Mouse (Mus musculus) liver, embryonic 14.5 days (tissue): ENCODE results near the gene Aldh5a1. TPM values are rescaled to one million over a fixed set of nuclear protein-coding genes. Genes with fewer than 3 reads are reported as not detected.

Source experiments
- ATAC-seq: fragments of 200-750 bp; cut with Nextera tagmentation; 2 replicates; pipeline ENCODE4 v1.8.0; 2017; ENCODE audit warnings: moderate number of reproducible peaks, mild to moderate bottlenecking, moderate library complexity; ENCODE audit not compliant: insufficient read depth
- DNase-seq, 3 experiments: peaks; one replicate each; pipeline ENCODE4 v3.0.0-alpha.2; 2012 to 2013; ENCODE audit warnings: low read depth in 3 of 3, low spot score in 3 of 3
- H3K27ac ChIP-seq: fragments of 300-500 bp; sonication (generic); 2 replicates; pipeline ENCODE4 v1.5.1; 2014; ENCODE audit warnings: moderate library complexity, mild to moderate bottlenecking, control low read depth, inconsistent platforms
- H3K27me3 ChIP-seq: fragments of 300-500 bp; sonication (generic); 2 replicates; pipeline ENCODE4 v1.6.1; 2014; ENCODE audit warnings: mild to moderate bottlenecking, low read length, moderate library complexity; ENCODE audit not compliant: control insufficient read depth, insufficient read depth
- H3K36me3 ChIP-seq: fragments of 300-500 bp; sonication (generic); replicated peaks from 2 replicates; pipeline ENCODE4 v1.6.1; 2014; ENCODE audit warnings: low read depth; ENCODE audit not compliant: control insufficient read depth, insufficient read depth
- H3K4me1 ChIP-seq, 2 experiments: fragments of 200-500 bp in 1 of 2; fragments of 300-500 bp in 1 of 2; sonication (generic) in 1 of 2; replicated peaks; 2 replicates each; pipeline ENCODE4 v1.6.1; 2012 to 2014; ENCODE audit warnings: antibody characterized with exemption in 1 of 2, inconsistent platforms in 1 of 2, low read length in 1 of 2; ENCODE audit not compliant: control insufficient read depth in 2 of 2, insufficient read depth in 2 of 2
- H3K4me2 ChIP-seq: fragments of 300-500 bp; sonication (generic); 2 replicates; pipeline ENCODE4 v1.6.1; 2014; ENCODE audit warnings: low read depth, mild to moderate bottlenecking, control low read depth, moderate library complexity
- H3K4me3 ChIP-seq, 2 experiments: fragments of 200-500 bp in 1 of 2; fragments of 300-500 bp in 1 of 2; sonication (generic) in 1 of 2; 2 replicates each; pipeline ENCODE4 v1.5.1; 2012 to 2014; ENCODE audit warnings: low read depth in 2 of 2, low read length in 2 of 2, mild to moderate bottlenecking in 2 of 2, control low read depth in 1 of 2, inconsistent platforms in 1 of 2, moderate library complexity in 1 of 2; ENCODE audit not compliant: insufficient read depth in 1 of 2
- H3K9ac ChIP-seq: fragments of 300-500 bp; sonication (generic); replicated peaks from 2 replicates; pipeline ENCODE4 v1.6.1; 2014; ENCODE audit warnings: mild to moderate bottlenecking, control low read depth, moderate library complexity
- H3K9me3 ChIP-seq: fragments of 300-500 bp; sonication (generic); 2 replicates; pipeline ENCODE4 v1.6.1; 2016; ENCODE audit warnings: low read length, mixed read lengths; ENCODE audit not compliant: control insufficient read depth
- CTCF ChIP-seq: IDR thresholded peaks from 2 replicates; pipeline ENCODE4 v1.5.1; 2016; ENCODE audit warnings: antibody characterized with exemption, low read depth, control low read depth
- EP300 ChIP-seq: IDR thresholded peaks from 2 replicates; pipeline ENCODE4 v1.6.1; 2016; ENCODE audit warnings: antibody characterized with exemption, low read depth
- WGBS: fragments of 180-500 bp; shearing (Covaris S2); extraction: QIAGEN DNeasy Blood & Tissue Kit; methylation state at CpG from one replicate; pipeline ENCODE4 v1.1.7; 2014; ENCODE audit not compliant: insufficient replicate concordance; 5-methylcytosine and 5-hydroxymethylcytosine counted together
- polyA plus RNA-seq, 2 experiments: library from polyadenylated mRNA; depleted of rRNA in 1 of 2; stranded (reverse) in 1 of 2; unstranded in 1 of 2; fragments of >200 nt; fragmentation: Nextera tagmentation in 1 of 2; extraction: Ambion mirVana in 1 of 2; gene quantifications; 2 replicates each; pipeline versions ENCODE4 v1.2.1 to v1.2.3; 2012 to 2014

Aldh5a1 gene
- polyA plus RNA-seq, 2 experiments: 2.1 to 3.1 TPM

- no peak overlapping the region for H3K4me3 ChIP-seq
- ATAC-seq: no peak
Measured at GRCm38 (mm10) chr13:24906831-24907570, 30.5 kb downstream of the Aldh5a1 start.

GRCm38 (mm10) chr13:24905422-24905821 is 32.0 kb downstream of the Aldh5a1 start:
- Histone ChIP-seq H3K4me1 (no peaks in the 10 kb centered on the region), H3K9ac (no peak overlapping the region), H3K27me3 (no peaks in the 10 kb centered on the region), H3K9me3 (no peaks in the 10 kb centered on the region), H3K4me3 (no peak overlapping the region), H3K36me3 (no peaks in the 10 kb centered on the region), H3K4me2 (no peak overlapping the region), H3K27ac (no peak overlapping the region)
- no peak for DNase-seq
- TF ChIP-seq CTCF (no peak), EP300 (no peak)
- ATAC-seq: no peak
- WGBS: 70% methylated on average over 12 of the region's 12 CpGs

More at GRCm38 (mm10) chr13:24906831-24907570, 30.5 kb downstream of the Aldh5a1 start:
- Histone ChIP-seq H3K4me1 (no peaks in the 10 kb centered on the region), H3K27ac (no peak overlapping the region), H3K36me3 (no peaks in the 10 kb centered on the region), H3K4me2 (no peak overlapping the region), H3K9ac (no peak overlapping the region), H3K27me3 (no peaks in the 10 kb centered on the region), H3K9me3 (no peaks in the 10 kb centered on the region)
- no peak for DNase-seq
- TF ChIP-seq EP300 (no peak), CTCF (no peak)
- WGBS: 63% methylated on average over 11 of the region's 11 CpGs

GRCm38 (mm10) chr13:24903412-24903811 is 34.0 kb downstream of the Aldh5a1 start:
- no peak for DNase-seq
- Histone ChIP-seq H3K9ac (no peak overlapping the region), H3K4me1 (no peaks in the 10 kb centered on the region), H3K27ac (no peak overlapping the region), H3K27me3 (no peaks in the 10 kb centered on the region), H3K4me3 (no peak overlapping the region), H3K36me3 (no peaks in the 10 kb centered on the region), H3K9me3 (no peaks in the 10 kb centered on the region), H3K4me2 (no peak overlapping the region)
- TF ChIP-seq EP300 (no peak), CTCF (no peak)
- 55% methylated on average over 6 of the region's 6 CpGs for WGBS
- no peak for ATAC-seq

GRCm38 (mm10) chr13:24901916-24902315 is 35.5 kb downstream of the Aldh5a1 start:
- no peak overlapping the region for H3K4me2 ChIP-seq
- 70% methylated on average over 2 of the region's 2 CpGs for WGBS

GRCm38 (mm10) chr13:24893880-24894279 is 43.6 kb downstream of the Aldh5a1 start:
- no peaks in the 10 kb centered on the region for H3K4me1 ChIP-seq
- H3K9me3 ChIP-seq: no peaks in the 10 kb centered on the region
- H3K4me2 ChIP-seq: no peak overlapping the region
- no peak overlapping the region for H3K4me3 ChIP-seq
- DNase-seq (no peak), ATAC-seq (no peak)
- 57% methylated on average over 2 of the region's 2 CpGs for WGBS
- no peaks in the 10 kb centered on the region for H3K36me3 ChIP-seq
- H3K9ac ChIP-seq: no peak overlapping the region
- TF ChIP-seq CTCF (no peak), EP300 (no peak)
- H3K27me3 ChIP-seq: no peaks in the 10 kb centered on the region
- no peak overlapping the region for H3K27ac ChIP-seq

More at GRCm38 (mm10) chr13:24901916-24902315, 35.5 kb downstream of the Aldh5a1 start:
- Histone ChIP-seq H3K27me3 (no peaks in the 10 kb centered on the region), H3K27ac (no peak overlapping the region), H3K4me3 (no peak overlapping the region), H3K4me1 (no peaks in the 10 kb centered on the region), H3K9ac (no peak overlapping the region), H3K9me3 (no peaks in the 10 kb centered on the region), H3K36me3 (no peaks in the 10 kb centered on the region)
- no peak for DNase-seq
- ATAC-seq: no peak
- TF ChIP-seq EP300: no peak
- no peak for TF ChIP-seq CTCF
